Mouse (Mus musculus): ENCODE data around the gene Gab1.

DNA sequence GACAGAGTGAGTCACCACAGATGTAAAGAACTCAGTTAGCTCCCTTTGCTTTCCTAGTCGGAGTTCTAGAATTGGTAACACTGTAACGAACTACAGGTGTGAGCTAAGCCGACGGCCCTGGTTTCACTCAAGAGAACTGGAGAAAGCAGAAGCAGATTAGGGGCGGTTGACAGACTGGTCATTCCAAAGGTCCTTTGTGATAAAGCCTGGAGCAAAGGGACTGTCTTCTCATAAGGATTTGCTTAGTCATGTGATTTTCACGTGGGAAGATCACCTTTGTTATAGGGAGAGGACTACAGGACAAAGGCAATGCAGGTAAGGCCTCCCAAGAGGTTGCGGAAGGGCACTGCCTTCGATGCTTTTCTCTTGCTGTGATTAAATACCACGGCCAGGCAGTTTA is 22.0 kb upstream of the Gab1 start:
- TF ChIP-seq POLR2A (IDR thresholded peaks at IDR 0.05; ENCODE audit: low read depth, low read length) (no peak), CTCF (IDR thresholded peaks at IDR 0.05; ENCODE audit: extremely low read depth, insufficient read length, insufficient replicate concordance, low read depth, low read length) (no peak)

Data from small intestine, adult 2 months (tissue).